Mouse (Mus musculus) thymus, postnatal 0 days (tissue): ENCODE results near the gene Emp2. TPM values are rescaled to one million over a fixed set of nuclear protein-coding genes. Genes with fewer than 3 reads are reported as not detected.

Experiments used
- DNase-seq: peaks from one replicate; pipeline ENCODE4 v3.0.0-alpha.2; 2015; ENCODE audit warnings: low spot score
- microRNA-seq: library from miRNA; unstranded; fragments of <30 nt; microRNA quantifications from one replicate; pipeline ENCODE4, GENCODE M21; 2016; ENCODE audit warnings: borderline number of aligned reads
- polyA plus RNA-seq: library from polyadenylated mRNA; unstranded; fragments of >200 nt; fragmentation: Nextera tagmentation; extraction: Ambion mirVana; gene quantifications from 2 replicates; pipeline ENCODE4 v1.2.1, GENCODE M21; 2015

Gene Emp2
- polyA plus RNA-seq, 1 experiment from 2014 or later = 5.3 TPM

DNA sequence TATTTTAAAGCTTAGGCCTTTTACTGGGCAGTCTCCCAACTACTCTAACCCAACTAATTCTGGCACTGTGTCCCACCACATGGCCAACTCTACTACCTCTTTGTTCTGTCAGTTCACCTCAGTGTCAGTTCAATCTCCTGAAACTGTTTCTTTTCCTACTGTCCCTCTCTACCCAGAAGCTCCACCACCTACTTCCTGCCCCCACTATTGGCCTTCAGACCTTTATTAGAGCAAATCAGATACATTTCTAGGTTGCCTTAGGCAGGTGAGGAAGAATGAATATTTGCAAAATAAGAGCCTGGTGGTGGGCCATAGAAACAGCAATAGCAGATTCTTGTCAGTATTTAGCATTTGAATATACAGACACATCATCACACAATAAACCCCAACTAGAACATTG, 77.2 kb downstream of the Emp2 start:
- no peak for DNase-seq

Small RNA genes lying within 50 kb of the gene (microRNA-seq; reads per million reads assigned to microRNA genes)
- gene Gm22932 = not detected

Other genes starting within 250 kb of the Emp2 start
- gene Rpl39l, start 143.7 kb downstream of the Emp2 start, polyA plus RNA-seq = 4.2 and 5.8 TPM in 2 replicates
- 0.23 and 0.29 TPM in 2 replicates for gene Atf7ip2, start 121.3 kb downstream of the Emp2 start, polyA plus RNA-seq
- gene Tekt5, start 81.5 kb upstream of the Emp2 start, polyA plus RNA-seq = 1.3 and 1.6 TPM in 2 replicates
- 87.5 and 87.9 TPM in 2 replicates for gene Nubp1, start 98.0 kb upstream of the Emp2 start, polyA plus RNA-seq
- gene Tvp23a, start 133.4 kb upstream of the Emp2 start, polyA plus RNA-seq = 3.1 and 3.6 TPM in 2 replicates
- 21.1 and 22.6 TPM in 2 replicates for gene Ciita, start 166.1 kb upstream of the Emp2 start, polyA plus RNA-seq
- 27.0 and 35.2 TPM in 2 replicates for gene Dexi, start 229.1 kb upstream of the Emp2 start, polyA plus RNA-seq
- gene Clec16a, start 231.4 kb upstream of the Emp2 start, polyA plus RNA-seq = 38.5 and 50.7 TPM in 2 replicates